Mouse (Mus musculus) bone marrow macrophage, adult 2 months (primary cell): ENCODE measurements around the gene Col18a1.

Source experiments
- CTCF ChIP-seq: IDR thresholded peaks from 2 replicates; pipeline ENCODE4 v1.5.1; 2012; ENCODE audit warnings: low read depth, mild to moderate bottlenecking, low read length, moderate library complexity
- POLR2A ChIP-seq: IDR thresholded peaks from 2 replicates; pipeline ENCODE4 v1.6.1; 2012; ENCODE audit warnings: mild to moderate bottlenecking, low read depth, low read length, borderline replicate concordance

- TF ChIP-seq CTCF (no peak), POLR2A (no peak)
These were observed 18.8 kb downstream of the Col18a1 start for GRCm38 (mm10) chr10:77147545-77147944.
